Mouse (Mus musculus) gastrocnemius, postnatal 4 days (tissue): ENCODE measurements around the gene Bcl2l11. TPM values are rescaled to one million over a fixed set of nuclear protein-coding genes. Genes with fewer than 3 reads are reported as not detected.

Experiments
- DNase-seq, 2 experiments: peaks; one replicate each; pipeline ENCODE4 v3.0.0; 2021 to 2022; ENCODE audit warnings: low spot score in 2 of 2, mixed read lengths in 2 of 2
- total RNA-seq, 2 experiments: library from RNA; stranded (reverse); gene quantifications; 2 replicates each; pipeline ENCODE4 v1.2.3; 2021

The Bcl2l11 gene
- total RNA-seq, 2 experiments from 2014 or later = 18.0 to 23.7 TPM

DNA sequence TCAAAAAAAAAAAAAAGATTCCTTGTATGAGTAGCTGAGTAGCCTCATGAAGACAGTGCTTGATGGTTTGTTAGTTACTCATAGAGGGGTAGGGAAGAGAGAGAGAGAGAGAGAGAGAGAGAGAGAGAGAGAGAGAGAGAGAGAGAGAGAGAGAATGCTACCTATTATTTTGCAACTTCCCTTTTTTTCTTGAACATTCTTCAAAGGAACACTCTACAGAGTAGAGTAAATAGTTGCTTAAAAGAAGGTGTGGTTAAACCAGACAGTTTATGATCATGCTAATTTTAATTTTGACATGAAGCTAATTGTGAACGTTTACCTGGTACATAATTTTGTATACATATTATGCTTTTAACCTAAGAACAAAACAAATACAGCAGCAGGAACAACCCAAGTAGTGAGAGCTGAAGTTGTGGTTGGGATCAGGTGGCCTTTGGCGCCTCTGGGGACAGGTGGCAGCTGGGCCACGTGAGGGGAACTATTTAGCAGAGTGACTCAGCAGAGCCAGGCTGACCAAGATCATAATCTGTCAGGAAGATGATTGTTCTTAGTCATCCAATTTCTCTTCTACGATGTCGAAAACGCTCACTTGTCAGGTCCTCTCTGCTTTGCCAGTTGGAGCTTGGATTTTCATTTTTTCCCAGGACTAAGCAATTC, 78.0 kb downstream of the Bcl2l11 start:
- DNase-seq = no peak

DNA sequence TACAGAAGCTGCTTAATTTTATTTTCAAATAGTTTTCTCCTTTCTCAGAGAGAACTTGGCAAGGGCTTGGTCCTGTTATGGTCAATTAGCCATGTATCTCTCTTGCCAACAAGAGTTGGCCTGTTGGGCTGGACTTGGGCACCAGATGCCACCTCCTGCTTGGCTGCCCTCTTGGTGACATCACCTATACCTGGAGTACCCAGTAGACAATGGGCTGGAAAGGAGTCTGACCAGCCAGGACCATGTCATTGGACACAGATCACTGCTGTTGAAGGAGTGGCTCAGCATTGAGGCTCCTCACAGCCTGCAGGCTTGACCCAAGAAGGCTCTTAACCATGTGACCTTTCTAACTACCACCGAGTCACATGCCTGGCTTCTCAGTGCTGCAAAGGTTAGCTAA, 82.7 kb downstream of the Bcl2l11 start:
- no peak for DNase-seq

- DNase-seq = no peak
Measured at GRCm38 (mm10) chr2:128209841-128210329, 84.0 kb downstream of the Bcl2l11 start.

GRCm38 (mm10) chr2:128210376-128210775, 84.5 kb downstream of the Bcl2l11 start:
- DNase-seq = no peak

DNA sequence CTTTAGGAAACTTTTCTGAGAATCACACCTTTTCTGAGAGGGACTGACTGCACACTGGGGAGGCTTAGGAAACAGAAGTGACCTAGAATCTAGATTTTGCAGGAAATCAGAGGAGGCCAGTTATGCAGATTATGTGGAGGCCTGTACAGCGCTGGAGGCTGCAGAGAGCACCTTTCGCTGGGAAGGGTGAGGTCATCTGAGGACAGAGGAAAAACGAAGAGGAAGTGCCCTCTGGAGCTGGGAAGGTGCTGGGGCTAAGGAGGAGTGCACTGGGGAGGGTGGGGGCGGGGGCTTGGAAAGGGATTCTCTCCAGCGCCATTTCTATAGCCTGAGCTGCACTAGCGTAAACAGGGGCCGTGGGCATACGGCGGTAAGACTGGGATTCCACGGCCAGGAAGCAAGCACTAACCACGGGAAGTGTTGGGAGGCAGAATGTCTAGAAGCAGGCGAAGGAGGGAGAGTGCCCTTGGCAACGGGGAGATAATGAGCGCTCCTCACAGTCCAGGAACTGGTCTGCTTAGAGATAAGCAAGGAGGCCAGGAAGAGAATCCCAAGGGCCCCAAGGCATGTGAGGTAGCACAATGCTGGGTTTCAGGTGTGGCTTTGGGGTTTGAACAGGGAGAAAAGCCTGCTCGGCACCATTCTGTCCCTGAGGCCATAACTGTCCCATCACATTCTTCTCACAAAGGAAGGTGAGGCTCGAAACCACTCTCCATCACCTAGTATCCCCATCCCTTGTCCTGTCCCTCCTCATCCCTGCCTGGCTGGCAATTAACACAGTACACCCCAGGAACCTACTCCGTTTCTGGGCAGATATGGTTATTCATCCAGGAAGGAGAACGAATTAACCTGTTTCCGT, 85.4 kb downstream of the Bcl2l11 start:
- DNase-seq = no peak

DNA sequence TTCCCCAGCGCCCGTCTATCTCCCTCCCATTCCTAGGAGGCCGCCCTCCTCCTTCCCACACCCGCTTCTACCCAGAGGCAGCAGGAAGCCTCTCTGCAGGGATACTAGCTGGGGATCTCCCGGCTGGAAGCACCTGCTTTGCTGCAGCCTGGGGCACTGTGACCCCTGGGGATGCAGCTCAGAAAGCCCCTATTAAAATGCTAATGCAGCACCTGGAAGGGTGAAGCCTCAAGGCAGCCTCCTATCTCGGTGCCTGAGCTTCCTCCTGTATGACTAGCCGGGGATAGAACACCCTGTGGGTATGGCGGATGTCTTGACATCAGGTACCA, 86.0 kb downstream of the Bcl2l11 start:
- no peak for DNase-seq
